Mouse (Mus musculus) kidney, postnatal 36 days (tissue): ENCODE data around the gene Fbln7.
A peak's percentile ranks its signal among the peaks of the same experiment; 100 is the strongest.

ENCODE experiments used
- DNase-seq, 2 experiments: peaks; one replicate each; pipeline ENCODE4 v3.0.0; 2021 to 2022; ENCODE audit warnings: mixed read lengths in 2 of 2

The Fbln7 gene

GRCm38 (mm10) chr2:128862636-128863035, at the start of gene Fbln7:
Fbln7 (plus strand) TSS chr2:128862981.
- DNase-seq = no peak

GRCm38 (mm10) chr2:128816311-128816710, 46.5 kb upstream of the Fbln7 start:
- DNase-seq = no peak

GRCm38 (mm10) chr2:128816916-128817315, 45.9 kb upstream of the Fbln7 start:
- no peak for DNase-seq

- peak in 1 of 2 experiments; percentile 72 for DNase-seq
Measured at GRCm38 (mm10) chr2:128817387-128817785, 45.4 kb upstream of the Fbln7 start.

GRCm38 (mm10) chr2:128817786-128818681, 44.7 kb upstream of the Fbln7 start, which contains the start of gene Tmem87b:
Tmem87b (plus strand) TSS chr2:128818118.
- peak; percentile 94 to 98 for DNase-seq

- peak; percentile 33 to 54 for DNase-seq
Measured at GRCm38 (mm10) chr2:128818956-128819643, 43.7 kb upstream of the Fbln7 start.

GRCm38 (mm10) chr2:128820631-128821030, 42.1 kb upstream of the Fbln7 start:
- DNase-seq = peak; percentile 36 to 47

- no peak for DNase-seq
Measured at GRCm38 (mm10) chr2:128823893-128824292, 38.9 kb upstream of the Fbln7 start.

GRCm38 (mm10) chr2:128827787-128828186, 35.0 kb upstream of the Fbln7 start:
- DNase-seq = no peak

GRCm38 (mm10) chr2:128832611-128833010, 30.2 kb upstream of the Fbln7 start:
- DNase-seq = no peak

- DNase-seq = peak in 1 of 2 experiments; percentile 25
Measured at GRCm38 (mm10) chr2:128833035-128833434, 29.7 kb upstream of the Fbln7 start.

GRCm38 (mm10) chr2:128833435-128833834, 29.3 kb upstream of the Fbln7 start:
- no peak for DNase-seq

- DNase-seq = no peak
Measured at GRCm38 (mm10) chr2:128837531-128837930, 25.2 kb upstream of the Fbln7 start.

- DNase-seq = no peak
Measured at GRCm38 (mm10) chr2:128838611-128839010, 24.2 kb upstream of the Fbln7 start.

- no peak for DNase-seq
Measured at GRCm38 (mm10) chr2:128839501-128839900, 23.3 kb upstream of the Fbln7 start.

GRCm38 (mm10) chr2:128842437-128842836, 20.3 kb upstream of the Fbln7 start:
- no peak for DNase-seq

- DNase-seq = no peak
Measured at GRCm38 (mm10) chr2:128850036-128850435, 12.7 kb upstream of the Fbln7 start.

GRCm38 (mm10) chr2:128856673-128857072, 6.1 kb upstream of the Fbln7 start:
- no peak for DNase-seq

GRCm38 (mm10) chr2:128858962-128859361, 3.8 kb upstream of the Fbln7 start:
- DNase-seq = no peak

- DNase-seq = no peak
Measured at GRCm38 (mm10) chr2:128859861-128860260, 2.9 kb upstream of the Fbln7 start.

GRCm38 (mm10) chr2:128863777-128864331, 1.1 kb downstream of the Fbln7 start:
- DNase-seq = peak; percentile 61 to 83

GRCm38 (mm10) chr2:128865061-128865460, 2.3 kb downstream of the Fbln7 start:
- peak in 1 of 2 experiments; percentile 31 for DNase-seq

- peak in 1 of 2 experiments; percentile 16 for DNase-seq
Measured at GRCm38 (mm10) chr2:128871656-128872055, 8.9 kb downstream of the Fbln7 start.
